Mouse (Mus musculus): ENCODE data around the gene Nat8f1. TPM values are rescaled to one million over a fixed set of nuclear protein-coding genes. Genes with fewer than 3 reads are reported as not detected.

Nat8f1 gene
- 10 to 100 TPM in 1 of 2 experiments, 1 to 10 TPM in 1; 1.3 to 15.0 TPM for polyA plus RNA-seq (2012; fragmentation: generic; extraction: Trizol)

DNA sequence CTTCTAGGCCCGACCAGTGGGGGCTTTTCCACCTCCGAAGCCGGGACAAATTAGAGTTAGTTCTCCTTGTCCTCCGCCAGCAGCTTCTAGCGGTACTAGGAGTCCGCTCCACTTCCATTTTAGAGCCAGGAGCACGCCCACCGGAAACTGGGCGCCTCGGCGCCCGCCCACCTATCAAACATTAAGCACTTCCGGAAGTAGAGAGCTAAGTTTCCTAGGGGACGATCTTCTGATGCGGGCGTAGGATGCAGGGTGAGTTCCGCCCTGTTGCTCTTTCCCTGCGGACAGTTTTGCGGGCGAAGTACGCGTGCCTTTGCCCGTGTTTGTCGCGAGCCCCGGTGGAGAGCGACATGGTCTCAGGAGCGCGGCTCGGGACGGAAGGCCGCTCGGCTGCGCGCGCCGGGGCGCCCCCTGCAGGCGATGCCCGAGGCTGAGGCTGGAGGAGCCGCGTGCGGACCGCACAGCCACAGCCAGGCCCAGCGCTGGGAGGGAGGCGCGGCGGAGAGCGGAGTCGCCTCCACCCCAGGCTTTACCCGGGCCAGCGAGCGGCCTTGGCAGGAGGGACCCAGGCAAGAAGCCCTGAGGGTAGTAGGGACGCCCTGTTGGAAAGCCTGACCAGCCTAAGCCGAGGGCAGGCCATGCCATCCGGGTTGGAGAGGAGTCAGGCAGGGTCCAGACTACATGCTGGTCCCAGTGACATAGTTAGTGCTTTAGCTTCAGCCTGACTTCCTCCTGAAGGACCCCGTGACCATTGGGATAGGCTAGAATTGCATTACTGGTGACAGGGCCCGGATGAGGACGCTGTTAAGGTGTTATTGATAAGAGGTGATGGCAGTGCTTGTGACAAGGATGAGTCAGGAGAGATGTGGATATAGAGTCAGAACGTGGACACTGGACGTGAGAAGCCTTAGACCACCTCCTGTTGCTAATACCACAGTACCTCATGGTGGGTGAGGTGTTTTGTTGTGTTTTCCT is at the start of gene Nat8f1:
Nat8f1 (minus strand) TSS at position 149 of the 975 bp plus-strand sequence.

DNA sequence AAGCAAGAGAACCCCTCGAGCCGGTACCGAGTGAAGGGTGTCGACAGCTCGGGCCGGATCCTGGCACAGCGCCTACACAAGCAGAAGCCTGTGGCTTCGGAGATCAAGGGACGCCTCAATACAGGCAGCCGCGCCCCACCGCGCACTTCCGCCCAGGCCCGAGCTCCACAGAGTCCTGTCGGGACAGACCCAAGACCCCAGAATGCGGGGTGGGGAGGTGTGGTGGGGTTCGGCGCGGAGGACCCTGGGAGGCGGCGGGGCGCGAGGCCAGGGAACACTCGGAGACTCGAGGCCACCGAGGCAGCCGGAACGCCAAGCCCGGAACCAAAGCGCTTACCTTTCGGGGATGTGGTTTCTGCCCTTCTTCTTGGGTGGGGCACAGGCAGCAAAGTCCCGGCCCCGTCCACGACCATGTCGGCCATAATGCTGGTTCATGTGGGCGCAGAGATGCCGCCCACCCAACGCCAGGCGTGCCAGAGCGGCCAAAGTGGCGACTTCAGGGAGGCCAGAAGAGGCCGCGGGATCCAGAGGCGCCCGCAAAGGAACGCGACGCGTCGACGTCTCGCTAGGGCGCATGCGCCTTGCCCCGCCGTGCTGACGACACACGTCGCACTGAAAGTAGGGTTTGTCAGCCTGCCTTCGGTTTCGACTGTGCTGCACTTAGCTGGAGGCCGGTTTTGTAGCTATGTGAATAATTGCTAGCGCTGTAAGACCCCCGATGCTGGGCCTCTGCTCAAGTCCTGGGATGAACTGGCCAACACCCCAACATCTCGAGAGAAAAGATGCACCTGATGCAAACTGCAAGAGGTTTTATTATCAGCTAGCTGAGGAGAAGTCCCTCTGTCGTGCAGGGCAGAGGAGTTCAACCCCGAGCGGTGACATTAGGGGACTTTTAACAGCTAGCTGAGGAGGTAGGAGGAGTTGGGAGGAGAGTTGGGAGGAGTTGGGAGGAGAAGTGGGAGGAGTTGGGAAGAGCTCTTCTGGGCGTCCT is 45.9 kb upstream of the Nat8f1 start, which contains the start of gene Dusp11:
Dusp11 (minus strand) TSS at position 567 of the 991 bp plus-strand sequence.

DNA sequence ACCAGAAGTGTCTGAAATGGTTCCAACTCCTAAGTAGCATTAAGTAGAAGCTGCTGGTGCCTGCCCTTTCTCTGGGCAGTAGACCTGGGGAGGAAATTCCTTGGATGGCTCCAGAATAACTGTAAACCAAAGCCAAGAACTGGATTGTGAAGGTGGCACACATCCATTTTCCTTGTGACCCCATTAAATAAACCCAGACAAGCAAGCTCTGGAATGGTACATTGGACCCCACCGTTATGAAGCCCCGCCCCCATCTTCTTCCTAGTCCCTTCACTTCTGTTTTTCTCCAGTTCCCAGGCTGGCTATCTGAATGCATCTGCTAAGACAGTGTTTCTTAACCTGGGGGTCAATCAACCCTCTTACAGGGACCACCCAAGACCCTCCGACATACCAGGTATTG is 3.9 kb downstream of the Nat8f1 start, which contains the start of gene Tprkb:
Tprkb (plus strand) TSS at position 279 of the 400 bp plus-strand sequence.

DNA sequence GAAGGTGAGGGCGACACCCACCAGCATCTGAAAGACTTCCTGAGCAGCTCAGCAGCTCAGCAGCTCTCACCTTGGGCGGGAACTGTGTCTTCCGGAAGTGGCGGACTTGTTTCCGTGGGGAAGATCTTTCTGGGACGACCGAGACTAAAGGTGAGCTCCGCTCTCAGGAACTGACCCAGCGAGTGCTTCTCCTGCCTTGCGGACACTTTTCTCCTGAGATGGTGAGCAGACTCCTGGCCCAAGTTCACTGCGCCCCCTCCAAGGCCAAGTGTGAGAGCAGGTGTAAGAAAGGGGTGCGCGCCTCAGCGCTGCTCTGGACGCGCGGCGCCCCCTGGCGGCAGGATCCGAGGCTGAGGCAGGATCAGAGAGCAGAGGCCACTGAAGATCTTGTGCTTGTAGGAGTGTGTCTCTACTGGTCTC is 10.8 kb downstream of the Nat8f1 start, which contains the start of gene Nat8f4:
Nat8f4 (minus strand) TSS at position 243 of the 420 bp plus-strand sequence.

DNA sequence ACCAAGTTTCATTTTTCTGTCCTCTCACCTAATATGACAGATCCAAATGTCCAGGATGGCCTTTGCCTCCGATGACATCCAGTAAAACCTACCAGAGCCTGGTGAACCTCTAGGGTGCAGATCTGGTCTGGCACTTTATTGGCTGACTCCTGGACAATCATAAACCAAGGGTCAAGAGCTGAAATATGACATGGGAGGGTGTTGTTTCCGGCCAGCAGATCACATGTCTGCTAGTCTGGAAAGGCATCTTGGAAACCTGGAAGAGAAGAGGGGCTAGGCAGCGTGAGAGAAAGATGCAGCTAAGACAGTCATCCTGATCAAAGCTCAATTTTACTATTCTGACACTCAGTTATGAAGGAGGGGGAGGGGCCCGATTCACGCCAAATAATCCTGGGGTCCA is 46.5 kb downstream of the Nat8f1 start, which contains the start of gene Nat8f2:
Nat8f2 (minus strand) TSS at position 153 of the 400 bp plus-strand sequence.

Other genes with a start within 250 kb of the Nat8f1 start
- gene Nat8f7, start 202.5 kb downstream of the Nat8f1 start, polyA plus RNA-seq (2012; fragmentation: generic; extraction: Trizol): under 1 TPM in 1 of 2 experiments, not detected in 1; 0.28 TPM
- gene Nat8f3, start 149.9 kb downstream of the Nat8f1 start, polyA plus RNA-seq (2012; fragmentation: generic; extraction: Trizol): under 1 TPM in 1 of 2 experiments, not detected in 1; 0.78 TPM
- gene Nat8f6, start 94.7 kb downstream of the Nat8f1 start, polyA plus RNA-seq (2012; fragmentation: generic; extraction: Trizol): under 1 TPM in 1 of 2 experiments, not detected in 1; 0.15 TPM
- under 1 TPM in 1 of 2 experiments, not detected in 1; 0.09 TPM for gene Nat8f5, start 94.7 kb downstream of the Nat8f1 start, polyA plus RNA-seq (2012; fragmentation: generic; extraction: Trizol)
- under 1 TPM in 1 of 2 experiments, not detected in 1; 0.68 TPM for gene Nat8, start 83.6 kb downstream of the Nat8f1 start, polyA plus RNA-seq (2012; fragmentation: generic; extraction: Trizol)
- gene Nat8f2, start 46.5 kb downstream of the Nat8f1 start, polyA plus RNA-seq (2012; fragmentation: generic; extraction: Trizol): not detected
- gene Nat8f4, start 10.8 kb downstream of the Nat8f1 start, polyA plus RNA-seq (2012; fragmentation: generic; extraction: Trizol): 1 to 10 TPM in 1 of 2 experiments, under 1 TPM in 1; 0.04 to 1.3 TPM
- gene Tprkb, start 3.8 kb downstream of the Nat8f1 start, polyA plus RNA-seq (2012; fragmentation: generic; extraction: Trizol): 10 to 100 TPM in 1 of 2 experiments, 1 to 10 TPM in 1; 4.5 to 30.4 TPM
- 10 to 100 TPM in 1 of 2 experiments, 1 to 10 TPM in 1; 4.2 to 13.4 TPM for gene Dusp11, start 46.0 kb upstream of the Nat8f1 start, polyA plus RNA-seq (2012; fragmentation: generic; extraction: Trizol)
- gene Figla, start 100.5 kb upstream of the Nat8f1 start, polyA plus RNA-seq (2012; fragmentation: generic; extraction: Trizol): not detected
- gene Add2, start 113.0 kb upstream of the Nat8f1 start, polyA plus RNA-seq (2012; fragmentation: generic; extraction: Trizol): 1 to 10 TPM; 2.9 to 3.7 TPM